Mouse (Mus musculus): ENCODE results near the gene Ptar1. TPM values are rescaled to one million over a fixed set of nuclear protein-coding genes. Genes with fewer than 3 reads are reported as not detected.

Gene Ptar1
- total RNA-seq, 2 experiments from 2014 or later, result 27.4 to 27.8 TPM

DNA sequence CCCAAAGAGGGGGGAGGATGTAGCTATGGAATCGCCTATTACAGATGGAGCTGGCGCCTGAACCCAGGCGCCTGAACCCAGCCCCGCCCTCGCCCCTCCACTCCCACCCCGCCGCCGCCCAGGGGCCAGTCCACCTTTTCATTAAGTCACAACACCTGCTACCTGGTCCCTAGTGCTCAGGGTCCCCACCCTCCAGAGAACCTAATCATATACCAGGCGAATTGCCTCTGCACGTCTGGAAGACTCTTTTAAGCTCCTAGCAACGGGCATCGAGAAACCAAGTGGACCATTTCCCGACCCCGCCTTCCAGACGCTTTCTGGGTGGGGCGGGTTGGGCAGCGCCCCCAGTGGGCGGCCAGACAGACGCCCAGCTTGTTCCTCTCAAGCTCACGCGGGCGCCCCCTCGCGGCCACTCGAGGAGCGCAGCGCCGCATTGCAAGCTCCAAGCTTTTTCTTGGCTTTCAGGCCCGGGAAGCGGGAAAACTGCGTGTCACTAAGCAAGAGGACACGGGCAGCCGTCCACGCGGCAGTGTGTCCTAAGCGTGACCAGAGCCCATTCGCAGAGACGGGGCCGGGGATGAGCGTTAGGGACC lies 70.8 kb downstream of the Ptar1 start:
- DNase-seq (ENCODE audit: low spot score in 2 of 2), result peak; percentile 94 to 96

DNA sequence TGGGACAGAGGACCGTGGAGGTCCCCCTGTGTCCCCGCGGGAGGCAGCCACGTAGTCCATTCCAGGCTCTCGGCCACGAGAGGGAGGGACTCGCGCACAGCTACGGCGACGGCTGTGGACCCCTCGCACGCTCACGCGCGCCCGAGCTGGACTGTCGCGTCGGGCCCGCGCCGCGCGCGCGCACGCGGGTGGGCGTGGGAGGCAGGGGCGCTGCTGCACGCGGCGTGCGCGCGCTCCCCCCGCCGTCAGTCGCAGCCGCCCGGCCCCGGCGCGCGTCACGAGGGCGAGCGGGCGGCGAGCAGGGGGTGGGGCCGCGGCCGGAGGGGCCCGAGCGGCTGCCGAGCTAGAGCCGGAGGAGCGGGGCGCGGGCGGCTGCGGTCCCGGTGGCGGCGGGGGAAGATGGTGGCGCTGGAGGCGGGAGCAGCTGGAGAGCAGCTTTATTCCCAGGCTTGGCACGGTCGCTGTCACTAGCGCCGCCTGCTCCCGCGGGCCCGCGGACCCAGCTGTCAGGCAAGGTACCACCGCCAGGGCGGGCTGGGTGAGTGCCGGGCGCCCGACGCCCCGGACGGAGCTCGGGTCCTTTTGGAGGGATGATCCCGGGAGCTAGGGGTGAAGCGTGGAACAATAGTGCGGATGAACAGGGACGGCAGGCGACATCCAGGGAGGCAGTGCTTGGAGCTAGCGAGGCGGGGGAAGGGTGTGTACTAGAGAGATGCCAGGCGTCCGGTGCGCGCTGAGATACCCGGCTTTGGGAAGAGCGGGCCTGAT lies 71.5 kb downstream of the Ptar1 start, which contains the start of gene Apba1:
Gene Apba1, plus strand, starts transcription at position 334 of the 768 bp plus-strand sequence.
- DNase-seq (ENCODE audit: low spot score in 2 of 2), result peak; percentile 64 to 82

DNA sequence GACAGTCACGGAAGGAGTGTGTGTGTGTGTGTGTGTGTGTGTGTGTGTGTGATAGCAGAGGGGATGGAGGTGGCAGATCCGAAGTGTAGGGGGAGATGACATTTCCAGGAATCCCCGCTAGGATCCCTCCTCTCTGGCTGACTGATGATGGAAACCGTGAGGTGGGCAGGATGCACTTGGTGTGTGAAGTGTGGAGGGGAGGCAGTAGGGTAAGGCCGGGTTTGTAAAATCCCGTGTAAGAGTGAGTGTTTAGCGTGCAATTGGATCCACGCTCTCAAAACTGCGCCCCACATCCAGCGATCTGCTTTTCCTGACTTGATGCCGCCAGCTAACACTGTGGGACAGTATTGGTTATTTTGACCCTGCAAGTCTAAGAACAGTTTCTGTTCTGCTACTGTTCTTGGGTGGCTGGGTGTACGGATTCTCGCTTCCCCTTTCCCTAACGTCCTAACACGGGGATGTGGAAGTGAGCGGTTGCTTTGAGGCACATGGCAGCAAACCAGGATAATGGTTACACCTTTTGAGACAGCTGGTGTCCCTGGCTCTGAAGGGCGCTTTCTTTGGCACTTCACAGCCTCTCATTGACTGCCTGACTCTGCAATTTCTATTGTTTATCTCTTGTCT lies 72.2 kb downstream of the Ptar1 start:
- DNase-seq (ENCODE audit: low spot score in 2 of 2), result no peak

DNA sequence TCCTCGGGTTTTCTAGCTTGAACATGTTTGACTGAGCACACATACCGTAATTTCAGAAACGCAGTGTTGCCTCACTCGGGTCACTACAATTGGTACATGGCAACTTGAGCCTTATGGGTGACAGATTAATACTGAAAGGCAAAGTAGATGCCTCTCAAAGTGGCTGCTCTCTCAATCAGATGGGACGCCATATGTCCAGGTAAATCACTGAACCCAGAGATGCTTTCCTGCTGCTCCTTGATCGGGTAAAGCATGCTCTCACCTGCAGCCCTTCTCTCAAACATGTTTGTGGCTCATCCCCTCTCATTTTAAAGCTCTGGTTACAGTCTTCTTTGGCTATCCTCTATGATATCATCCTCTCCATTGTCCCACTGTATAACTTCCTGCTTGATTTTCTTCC lies 76.1 kb downstream of the Ptar1 start:
- DNase-seq (ENCODE audit: low spot score in 2 of 2), result no peak

DNA sequence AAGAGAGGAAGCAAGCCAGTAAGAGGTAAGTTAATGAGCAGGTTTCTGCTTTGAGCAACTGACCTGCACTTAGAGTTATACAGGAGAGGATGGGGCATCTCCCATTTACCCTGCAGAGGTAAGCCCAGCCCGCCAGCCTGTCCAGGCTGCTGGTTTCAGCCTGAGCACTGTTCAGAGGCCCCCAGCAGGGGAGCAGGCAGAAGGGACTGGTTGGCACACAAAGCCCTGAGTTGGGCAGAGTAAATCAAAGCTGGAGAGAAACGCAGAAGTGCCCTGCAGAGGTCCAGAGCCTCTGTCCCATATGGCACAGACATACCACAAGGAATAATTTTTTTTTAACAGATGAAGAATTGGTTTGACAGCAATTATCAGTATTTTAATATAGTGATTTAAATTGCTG lies 76.8 kb downstream of the Ptar1 start:
- no peak for DNase-seq (ENCODE audit: low spot score in 2 of 2)

DNA sequence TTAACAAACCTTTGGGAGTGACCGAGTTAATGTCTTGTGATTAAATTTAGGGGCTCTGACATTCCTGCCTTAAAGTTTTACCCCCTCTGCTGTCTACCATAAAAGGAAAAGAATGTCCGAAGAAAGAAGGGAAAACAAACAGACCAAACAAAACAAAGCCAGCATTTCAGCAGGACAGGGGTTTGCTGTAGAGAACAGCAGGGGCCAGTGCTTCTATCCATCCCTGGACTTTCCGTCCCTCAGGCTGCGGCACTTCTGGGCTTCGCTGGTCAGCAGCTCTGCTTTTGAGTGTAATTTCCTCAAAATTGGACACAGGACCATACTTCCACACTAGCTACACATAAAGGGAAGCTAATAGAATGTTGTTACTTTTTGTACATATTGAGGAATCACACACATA lies 81.6 kb downstream of the Ptar1 start:
- no peak for DNase-seq (ENCODE audit: low spot score in 2 of 2)

DNA sequence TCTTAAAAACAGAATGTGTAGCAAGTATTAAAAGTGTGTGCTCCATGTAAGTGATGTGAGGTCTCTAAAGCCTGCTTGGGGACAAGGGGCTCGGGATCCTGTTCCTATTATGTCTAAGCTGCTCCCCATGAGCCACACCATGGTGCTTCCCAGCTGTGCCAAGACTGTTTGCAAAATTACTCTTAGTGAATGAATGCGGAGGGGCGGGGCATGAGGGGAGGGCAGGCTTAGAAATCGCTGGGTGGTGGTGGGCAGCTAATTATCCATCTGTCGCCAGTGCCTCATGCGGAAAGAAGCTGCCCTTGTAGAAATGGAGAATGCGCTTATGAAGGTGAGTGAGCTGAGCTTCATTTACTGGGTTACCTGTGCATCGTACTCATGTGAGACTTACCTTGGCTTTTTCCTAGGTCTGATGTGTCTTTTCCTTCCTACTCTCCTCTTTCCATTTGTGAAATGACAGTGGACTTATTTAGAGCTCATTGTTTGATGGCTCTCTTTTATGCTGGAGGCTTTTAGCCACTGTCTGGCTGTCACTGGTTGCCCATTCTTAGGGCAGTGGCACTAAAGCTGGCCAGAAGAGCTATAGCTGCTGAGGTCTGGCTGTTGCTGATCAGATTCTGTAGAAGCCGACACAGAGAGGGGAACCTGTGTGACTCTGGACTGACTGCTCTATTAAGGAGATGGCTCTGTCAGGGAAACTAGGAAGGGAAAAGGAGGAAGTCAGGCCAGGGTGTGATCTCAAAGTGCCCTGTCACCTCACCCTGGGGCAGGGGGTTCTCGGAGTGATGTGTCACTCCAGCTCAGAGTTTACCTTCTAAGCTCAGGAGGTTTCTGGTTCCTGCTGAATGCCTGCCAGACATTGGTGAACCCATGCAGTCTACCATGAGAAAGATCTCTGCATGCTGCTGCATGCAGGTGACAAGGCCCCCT lies 83.5 kb downstream of the Ptar1 start:
- DNase-seq (ENCODE audit: low spot score in 2 of 2), result no peak

DNA sequence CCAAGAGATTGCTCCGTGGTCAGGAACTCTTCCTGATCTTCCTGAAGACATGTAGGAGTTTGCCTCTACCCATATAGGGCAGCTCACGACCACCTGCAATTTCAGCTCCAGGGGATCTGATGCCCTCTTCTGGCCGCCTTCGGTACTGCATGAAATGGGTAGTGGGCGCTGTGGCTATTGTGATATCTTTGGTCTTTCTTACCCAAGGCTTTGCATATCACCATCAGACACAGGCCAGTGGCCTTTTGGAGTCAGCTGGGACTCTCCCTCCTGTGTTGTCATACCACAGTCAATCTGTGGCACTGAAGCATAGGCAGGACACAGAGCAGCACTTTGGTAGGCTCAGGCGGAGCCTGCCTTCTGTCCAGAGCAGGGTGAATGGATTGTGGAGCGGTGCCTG lies 84.7 kb downstream of the Ptar1 start:
- DNase-seq (ENCODE audit: low spot score in 2 of 2), result no peak

DNA sequence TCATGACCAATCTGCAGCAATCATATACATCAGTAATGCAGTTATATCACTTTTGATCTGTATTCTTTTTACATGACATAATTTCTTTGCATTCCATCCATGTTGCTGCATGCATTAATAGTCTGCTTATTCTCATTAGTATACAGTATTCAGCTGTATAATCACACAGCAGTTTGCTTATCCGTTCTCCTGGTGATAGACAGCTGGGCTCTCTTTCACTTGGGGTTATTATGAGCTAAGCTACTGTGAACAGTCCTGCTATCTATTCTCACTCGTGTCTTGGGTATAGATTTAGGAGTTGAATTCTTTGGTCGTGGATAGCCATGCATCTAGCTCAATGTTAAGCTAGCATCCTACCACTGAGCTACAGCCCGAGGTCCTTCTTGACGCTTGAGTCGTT lies 88.1 kb downstream of the Ptar1 start:
- no peak for DNase-seq (ENCODE audit: low spot score in 2 of 2)

DNA sequence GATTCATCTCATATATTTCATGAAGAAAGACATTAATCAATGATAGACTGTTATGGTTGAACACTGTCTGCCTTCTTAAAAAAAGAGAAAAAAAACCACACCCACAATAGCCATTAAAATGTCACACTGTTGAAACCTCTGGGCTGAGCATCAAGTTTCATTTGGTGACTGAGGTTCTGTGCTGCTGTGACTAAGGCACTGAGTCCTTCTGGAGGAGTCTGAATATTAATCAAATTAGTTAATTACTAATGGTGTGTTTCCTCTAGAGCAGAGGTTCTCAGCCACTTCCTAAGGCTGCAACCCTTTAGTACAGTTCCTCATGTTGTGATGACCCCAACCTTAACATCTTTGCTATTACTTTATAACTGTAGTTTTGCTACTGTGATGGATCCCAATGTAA lies 91.9 kb downstream of the Ptar1 start:
- DNase-seq (ENCODE audit: low spot score in 2 of 2), result no peak

DNA sequence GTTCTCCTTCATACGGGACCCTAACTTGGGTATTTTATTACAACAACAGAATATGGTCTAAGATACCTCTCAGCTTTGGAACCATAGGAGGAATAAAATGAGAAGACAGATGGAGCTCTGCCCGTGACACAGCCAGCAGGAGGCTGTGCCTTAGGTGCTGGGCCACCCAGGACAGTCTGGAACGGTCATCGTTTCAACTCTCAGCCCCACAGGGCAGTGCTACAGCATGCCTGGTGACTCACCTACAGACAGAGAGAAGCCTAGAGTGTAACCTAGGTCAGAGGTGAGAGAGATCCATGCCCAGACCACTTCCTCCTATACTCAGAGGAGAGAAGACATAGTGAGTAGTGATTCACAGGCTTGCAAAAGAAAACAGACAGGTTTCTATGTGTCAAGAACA lies 92.9 kb downstream of the Ptar1 start:
- DNase-seq (ENCODE audit: low spot score in 2 of 2), result no peak

Other genes with a start within 250 kb of the Ptar1 start
- 1 to 10 TPM; 2.9 to 3.3 TPM for gene Mamdc2, start 239.0 kb upstream of the Ptar1 start, total RNA-seq (2021)
- not detected for gene 1700028P14Rik, start 34.6 kb upstream of the Ptar1 start, total RNA-seq (2021)
- 1 to 10 TPM; 6.9 to 7.0 TPM for gene Apba1, start 71.5 kb downstream of the Ptar1 start, total RNA-seq (2021)

All from gastrocnemius, postnatal 4 days (tissue).